Mouse (Mus musculus): ENCODE results near the gene Pom121.
"Not testable (repeated sequence)": the region's sequence is repeated elsewhere in the genome, so short reads cannot be mapped to it uniquely, and the experiment has no call there.

The Pom121 gene

GRCm38 (mm10) chr5:135369787-135370654 lies 24.3 kb downstream of the Pom121 start, which contains the start of gene Nsun5:
Gene Nsun5 (plus strand): TSS chr5:135369953.
- DNase-seq (ENCODE audit: extremely low read depth, insufficient read length, low spot score) = peak; percentile 86

DNA sequence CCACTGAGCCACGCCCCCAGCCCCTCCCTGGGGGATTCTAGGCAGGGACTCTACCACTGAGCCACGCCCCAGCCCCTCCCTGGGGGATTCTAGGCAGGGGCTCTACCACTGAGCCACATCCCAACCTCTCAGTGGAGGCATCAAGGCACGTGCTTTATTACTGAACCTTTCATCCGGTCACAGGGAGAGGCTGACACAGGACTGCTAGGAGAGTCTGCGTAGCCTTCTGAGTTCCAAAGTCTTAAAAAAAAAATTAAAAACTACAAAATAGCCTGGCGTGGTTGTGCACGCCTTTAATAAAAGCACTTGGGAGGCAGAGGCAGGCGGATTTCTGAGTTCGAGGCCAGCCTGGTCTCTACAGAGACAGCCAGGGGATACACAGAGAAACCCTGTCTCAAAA lies 25.1 kb downstream of the Pom121 start:
- not testable (repeated sequence) for DNase-seq (ENCODE audit: extremely low read depth, insufficient read length, low spot score)

GRCm38 (mm10) chr5:135368312-135368711 lies 26.0 kb downstream of the Pom121 start:
- DNase-seq (ENCODE audit: extremely low read depth, insufficient read length, low spot score) = no peak

GRCm38 (mm10) chr5:135367841-135368240 lies 26.5 kb downstream of the Pom121 start:
- no peak for DNase-seq (ENCODE audit: extremely low read depth, insufficient read length, low spot score)

- DNase-seq (ENCODE audit: extremely low read depth, insufficient read length, low spot score) = no peak
Measured at GRCm38 (mm10) chr5:135363540-135363939, 30.8 kb downstream of the Pom121 start.

- DNase-seq (ENCODE audit: extremely low read depth, insufficient read length, low spot score) = no peak
Measured at GRCm38 (mm10) chr5:135362572-135362971, 31.8 kb downstream of the Pom121 start.

DNA sequence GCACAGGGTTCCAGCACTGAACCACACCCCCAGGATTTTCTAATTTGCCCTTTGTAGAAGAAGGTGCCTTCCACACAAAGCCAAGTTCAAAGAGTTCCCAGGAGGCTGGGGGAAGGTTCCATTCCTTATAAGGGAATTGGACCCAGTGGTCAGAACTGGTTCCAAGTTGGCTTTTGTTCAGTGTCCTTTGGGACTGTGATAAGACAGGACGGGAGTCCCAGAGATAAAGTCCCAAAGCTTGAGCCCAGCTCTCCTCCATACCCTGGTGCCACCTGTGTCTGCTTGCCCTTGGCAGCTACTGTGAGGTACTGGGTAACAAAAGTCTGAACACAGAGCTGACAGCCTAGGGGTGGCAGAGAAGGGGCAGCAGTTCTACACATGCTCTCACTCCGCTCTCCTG lies 34.6 kb downstream of the Pom121 start:
- no peak for DNase-seq (ENCODE audit: extremely low read depth, insufficient read length, low spot score)

- DNase-seq (ENCODE audit: extremely low read depth, insufficient read length, low spot score) = no peak
Measured at GRCm38 (mm10) chr5:135357556-135357955, 36.8 kb downstream of the Pom121 start.

GRCm38 (mm10) chr5:135356090-135356489 lies 38.3 kb downstream of the Pom121 start:
- no peak for DNase-seq (ENCODE audit: extremely low read depth, insufficient read length, low spot score)

DNA sequence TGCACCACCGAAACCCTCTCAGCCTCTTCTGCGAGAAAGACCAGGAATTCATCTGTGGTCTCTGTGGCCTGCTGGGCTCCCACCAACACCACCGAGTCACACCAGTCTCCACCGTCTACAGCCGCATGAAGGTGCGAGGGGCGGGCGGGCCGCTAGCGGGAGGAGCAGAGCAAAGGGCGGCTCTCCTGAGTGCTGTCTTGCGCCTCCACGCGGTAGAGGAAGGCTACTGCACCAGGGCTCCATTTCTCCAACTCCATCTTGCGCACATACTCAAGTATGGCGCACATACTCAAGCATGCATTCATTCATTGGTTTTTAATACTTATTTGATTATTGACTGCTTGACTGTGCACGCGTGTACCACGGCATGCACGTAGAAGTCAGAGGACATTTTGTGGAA lies 40.8 kb downstream of the Pom121 start:
- DNase-seq (ENCODE audit: extremely low read depth, insufficient read length, low spot score) = no peak

DNA sequence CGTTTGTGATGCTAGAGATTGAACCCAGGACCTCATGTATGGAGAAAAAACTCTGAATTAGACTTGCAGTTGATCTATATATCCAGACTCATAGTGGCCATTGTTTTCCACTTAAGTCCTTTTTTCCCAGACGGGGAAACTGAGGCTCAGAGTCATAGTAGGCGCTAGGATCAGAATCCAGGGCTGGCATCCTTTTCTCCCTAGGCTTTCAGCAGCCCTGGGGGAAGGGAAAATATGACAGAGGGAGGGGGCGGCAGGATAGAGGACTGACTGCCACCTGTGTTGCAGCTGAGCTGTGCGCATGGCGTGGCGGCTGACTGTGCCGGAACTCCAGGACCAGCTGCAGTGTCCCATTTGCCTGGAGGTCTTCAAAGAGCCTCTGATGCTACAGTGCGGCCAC lies 41.4 kb downstream of the Pom121 start, which contains the start of gene Trim50:
Trim50 (plus strand) TSS at position 301 of the 400 bp plus-strand sequence.
- DNase-seq (ENCODE audit: extremely low read depth, insufficient read length, low spot score) = no peak

DNA sequence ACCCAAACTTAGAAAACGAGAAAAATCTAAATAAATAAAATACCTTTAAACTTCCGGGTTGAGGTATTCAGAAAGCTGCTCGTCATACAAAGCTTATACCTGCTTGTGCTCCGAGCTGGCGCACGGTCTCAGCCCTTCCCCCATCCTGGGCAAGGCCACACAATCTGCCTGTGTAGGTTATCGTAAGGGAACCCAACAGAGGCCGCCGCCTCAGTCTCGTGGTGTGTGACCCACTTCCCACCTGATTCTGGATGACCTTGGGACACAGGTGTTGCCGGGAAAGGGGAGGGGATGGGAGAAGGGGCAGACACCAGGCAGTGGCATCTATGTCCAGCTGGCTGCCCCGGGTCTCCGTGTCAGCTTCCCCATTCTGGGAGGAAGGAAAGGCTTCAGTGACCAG lies 42.7 kb downstream of the Pom121 start:
- no peak for DNase-seq (ENCODE audit: extremely low read depth, insufficient read length, low spot score)

DNA sequence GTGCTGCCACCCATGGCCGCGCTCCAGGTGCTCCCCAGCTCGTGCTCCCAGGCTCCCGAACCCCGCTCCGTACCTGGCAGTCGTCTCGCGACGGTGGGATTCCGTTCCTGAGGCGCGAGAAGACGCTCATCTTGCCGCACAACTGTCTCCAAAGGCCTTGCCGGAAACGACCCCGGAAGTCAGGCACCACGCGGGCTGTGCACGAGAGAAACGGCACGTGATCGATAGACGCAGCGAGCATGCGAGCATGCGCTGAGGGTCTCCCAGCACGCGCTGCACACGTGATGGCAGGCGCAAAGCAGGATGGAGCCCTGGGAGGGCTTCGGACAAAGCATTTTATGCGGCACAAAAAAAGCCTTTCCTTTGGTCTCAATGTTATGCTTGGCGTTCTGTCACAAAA lies 44.5 kb downstream of the Pom121 start, which contains the start of gene Fkbp6:
Fkbp6 (minus strand) TSS at position 183 of the 400 bp plus-strand sequence.
- DNase-seq (ENCODE audit: extremely low read depth, insufficient read length, low spot score) = no peak

GRCm38 (mm10) chr5:135347511-135348011 lies 46.8 kb downstream of the Pom121 start:
- no peak for DNase-seq (ENCODE audit: extremely low read depth, insufficient read length, low spot score)

GRCm38 (mm10) chr5:135346430-135346829 lies 47.9 kb downstream of the Pom121 start:
- no peak for DNase-seq (ENCODE audit: extremely low read depth, insufficient read length, low spot score)

DNA sequence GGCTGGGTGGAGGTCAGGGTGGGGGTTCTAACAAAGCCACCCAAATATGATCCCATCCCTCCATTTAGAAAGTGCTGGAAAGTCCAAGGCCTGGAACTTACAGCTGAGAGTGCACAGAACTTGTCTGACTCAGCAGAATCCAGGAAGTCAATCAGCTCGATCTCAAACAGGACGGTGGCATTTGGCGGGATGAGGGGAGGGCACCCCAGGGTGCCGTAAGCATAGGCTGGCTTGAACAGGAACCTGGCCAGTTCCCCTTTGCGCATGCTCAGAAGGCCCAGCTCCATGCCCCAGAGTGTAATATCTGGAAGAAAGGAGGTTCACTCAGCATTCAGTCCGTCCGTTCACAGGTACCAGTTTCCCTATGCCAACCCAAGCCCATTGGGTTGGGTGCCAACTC lies 48.4 kb downstream of the Pom121 start:
- no peak for DNase-seq (ENCODE audit: extremely low read depth, insufficient read length, low spot score)

DNA sequence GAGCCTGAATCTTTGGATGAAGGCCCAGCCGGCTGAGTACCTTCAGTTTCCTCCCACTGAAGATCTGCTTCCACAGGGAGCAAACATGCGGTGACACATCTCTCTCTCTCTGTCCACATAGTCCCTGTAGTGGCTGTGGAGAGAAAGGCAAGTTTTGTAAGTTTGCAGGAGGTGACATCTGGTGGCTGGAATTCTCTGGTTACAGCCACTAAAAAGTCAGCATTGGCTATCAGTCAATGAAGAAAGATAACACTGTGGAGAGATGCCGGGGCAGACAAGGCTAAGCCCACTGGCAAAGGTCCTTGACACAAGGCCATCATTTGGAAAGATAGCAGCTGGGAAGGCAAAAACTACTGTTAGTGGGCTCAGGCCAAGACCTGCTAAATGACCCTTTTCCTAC lies 56.8 kb downstream of the Pom121 start:
- no peak for DNase-seq (ENCODE audit: extremely low read depth, insufficient read length, low spot score)

GRCm38 (mm10) chr5:135331161-135331560 lies 63.2 kb downstream of the Pom121 start:
- DNase-seq (ENCODE audit: extremely low read depth, insufficient read length, low spot score) = no peak

GRCm38 (mm10) chr5:135330201-135330600 lies 64.1 kb downstream of the Pom121 start:
- DNase-seq (ENCODE audit: extremely low read depth, insufficient read length, low spot score) = no peak

DNA sequence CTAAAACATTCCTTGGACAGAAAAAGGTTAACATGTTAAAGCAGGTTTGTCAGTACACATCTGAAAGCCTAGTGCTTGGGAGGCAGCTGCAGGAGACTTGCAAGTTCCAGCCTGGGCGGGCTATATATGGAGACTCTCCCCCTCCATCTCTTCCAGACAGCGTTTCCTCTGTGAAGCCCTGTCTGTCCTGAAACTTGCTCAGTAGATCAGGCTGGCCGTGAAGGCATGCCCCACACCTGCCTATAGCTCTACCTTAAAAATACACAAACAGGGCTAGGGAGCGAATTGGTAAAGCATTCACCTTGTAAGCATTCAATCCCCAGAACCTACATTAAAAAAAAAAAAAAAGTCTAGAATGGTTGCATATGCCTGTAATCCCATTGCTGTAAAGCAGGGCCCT lies 64.9 kb downstream of the Pom121 start:
- no peak for DNase-seq (ENCODE audit: extremely low read depth, insufficient read length, low spot score)

Measured in 3134 (cell line).